1 mouse cellular context compared by ENCODE assay signal in the genomic region with DNA sequence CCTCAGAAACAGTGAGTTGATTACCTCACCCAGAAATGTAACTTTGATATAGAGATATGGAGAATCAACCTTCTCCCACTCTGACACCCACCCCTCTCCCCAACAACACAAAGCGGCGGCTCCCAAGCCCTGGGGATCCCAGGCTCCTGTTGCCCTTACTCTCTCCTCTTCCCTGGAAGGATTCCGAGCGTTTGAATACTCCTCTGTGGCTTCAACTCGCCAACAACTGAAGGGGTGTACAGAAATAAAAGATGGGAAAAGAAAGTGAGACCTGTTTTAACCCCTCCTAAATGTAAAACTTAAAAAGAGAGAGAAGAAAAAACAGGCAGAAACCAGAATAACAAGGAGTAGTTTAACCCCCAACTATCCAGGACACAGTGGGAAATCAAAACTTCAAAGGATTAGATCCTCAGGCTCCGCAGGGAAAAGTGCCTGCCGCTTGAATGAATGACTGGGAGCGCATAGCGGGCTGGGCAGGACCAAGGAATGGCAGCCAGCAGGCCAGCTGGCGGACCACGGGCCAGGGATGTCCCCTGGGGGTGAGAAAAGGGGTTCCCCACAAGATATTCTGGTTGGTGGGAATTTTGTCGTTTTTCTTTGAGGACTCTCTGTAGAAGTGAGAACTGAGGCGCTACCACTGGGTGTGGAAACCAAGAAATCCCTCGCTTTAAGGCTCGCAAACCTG.
TF ChIP-seq lines count a peak whose summit lies in the region.

No protein-coding gene starts in this region.

TF ChIP-seq in CH12.LX, 34 proteins besides CTCF, POLR2A, EP300 and RAD21 (continued from another document):
- no peak for TF ChIP-seq MAX (IDR thresholded peaks at IDR 0.05; ENCODE audit: low read length)
- TF ChIP-seq ETS1 (conservative IDR thresholded peaks at IDR 0.05; ENCODE audit: low read depth, low read length): peak; percentile 69
- TF ChIP-seq KAT2A (IDR thresholded peaks at IDR 0.05; ENCODE audit: insufficient replicate concordance, low read length): no peak
